Mouse (Mus musculus) duodenum, adult 2 months (tissue): ENCODE measurements around the gene Stxbp5. TPM values are rescaled to one million over a fixed set of nuclear protein-coding genes. Genes with fewer than 3 reads are reported as not detected.

Source experiments
- polyA plus RNA-seq: library from polyadenylated mRNA; depleted of rRNA; stranded (reverse); fragments of >200 nt; gene quantifications from 2 replicates; pipeline ENCODE4 v1.2.3, GENCODE M21; 2012; ENCODE audit warnings: low replicate concordance; rRNA removed

The Stxbp5 gene
- 14.0 and 17.3 TPM in 2 replicates for polyA plus RNA-seq

DNA sequence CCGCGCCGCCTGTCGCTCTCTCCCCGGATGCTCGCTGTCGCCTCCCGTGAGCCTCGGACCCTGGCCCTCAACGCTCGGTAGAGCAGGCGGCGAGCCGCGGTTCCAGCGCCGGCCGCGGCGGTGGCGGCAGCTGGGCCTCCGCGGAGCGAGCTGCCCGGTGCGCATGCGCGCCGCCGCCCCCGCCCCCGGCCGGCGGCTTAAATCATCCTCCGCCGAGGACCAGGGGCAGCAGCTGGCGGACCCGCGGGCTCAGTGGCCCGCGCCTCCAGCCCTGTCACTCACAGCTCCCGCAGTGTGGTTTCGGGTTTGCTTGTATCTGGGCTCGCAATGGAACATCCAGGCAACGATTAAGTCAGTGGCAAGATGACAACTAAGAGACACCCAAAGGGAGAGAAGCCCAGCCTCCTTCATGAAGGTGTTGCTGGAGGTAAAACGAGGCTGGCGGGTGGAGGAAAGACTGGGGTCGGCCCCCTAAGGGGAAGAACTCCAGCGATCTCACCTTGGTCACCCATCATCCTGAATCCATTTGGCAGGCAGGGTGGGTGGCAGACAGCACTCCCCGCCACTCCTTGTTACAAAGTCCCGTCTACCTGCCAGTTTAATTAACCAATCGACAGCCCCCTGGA lies at the start of gene Stxbp5:
Stxbp5 (minus strand) TSS at position 9 of the 626 bp plus-strand sequence.

Other genes starting within 250 kb of the Stxbp5 start
- 0.24 and 1.2 TPM in 2 replicates for gene Samd5, start 225.9 kb downstream of the Stxbp5 start, polyA plus RNA-seq